Mouse (Mus musculus): ENCODE measurements around the gene Olfr354. TPM values are rescaled to one million over a fixed set of nuclear protein-coding genes. Genes with fewer than 3 reads are reported as not detected.

Gene Olfr354
- not detected for total RNA-seq (2021)
- long read RNA-seq, experiment 1, result 0 reads
- long read RNA-seq, experiment 2, result 0 reads

DNA sequence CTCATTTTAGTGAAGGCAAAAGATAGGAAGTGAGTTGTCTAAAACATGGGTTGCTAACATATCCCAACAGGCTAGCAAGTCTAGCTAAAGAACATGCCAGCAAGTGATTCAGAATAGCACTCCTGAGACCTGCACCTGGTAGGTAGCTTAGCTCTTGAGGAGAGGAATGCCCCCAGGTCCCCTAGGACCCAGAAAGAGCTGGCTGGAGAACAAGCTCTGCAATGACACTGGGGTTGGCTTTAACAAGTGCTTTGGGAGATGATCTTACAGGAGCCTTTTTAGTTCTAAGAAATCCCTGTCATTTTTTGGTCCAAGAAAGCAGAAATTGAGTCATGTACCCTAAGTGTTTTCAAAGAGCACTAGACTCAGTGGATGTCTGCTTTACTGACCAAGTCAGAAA is at the start of gene Olfr354:
Olfr354 (plus strand) TSS at position 301 of the 400 bp plus-strand sequence.
- no peak for DNase-seq
- intact Hi-C loops (cut with DNase I), result no loop called here

DNA sequence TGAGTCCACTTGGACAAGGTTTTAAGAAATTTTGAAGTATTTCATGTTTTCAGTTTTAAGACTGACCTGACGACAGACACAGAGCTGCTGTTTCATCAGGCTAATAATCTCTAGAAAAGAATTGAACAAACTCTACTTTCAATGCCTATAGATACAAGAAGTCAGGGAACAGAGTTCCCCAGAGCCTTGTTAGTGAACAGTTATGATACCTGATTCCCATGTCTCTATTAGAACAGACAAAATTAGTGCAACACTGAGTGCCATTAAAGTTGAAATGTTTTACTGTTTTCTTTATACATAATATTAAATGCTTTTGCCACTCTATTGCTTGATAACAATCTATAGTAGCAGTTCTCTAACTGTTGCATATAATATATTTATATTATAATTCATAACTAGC is 42.9 kb upstream of the Olfr354 start, which contains the start of gene Olfr351:
Olfr351 (minus strand) TSS at position 101 of the 400 bp plus-strand sequence.
- DNase-seq, result no peak
- intact Hi-C loops (cut with DNase I), result no loop called here

DNA sequence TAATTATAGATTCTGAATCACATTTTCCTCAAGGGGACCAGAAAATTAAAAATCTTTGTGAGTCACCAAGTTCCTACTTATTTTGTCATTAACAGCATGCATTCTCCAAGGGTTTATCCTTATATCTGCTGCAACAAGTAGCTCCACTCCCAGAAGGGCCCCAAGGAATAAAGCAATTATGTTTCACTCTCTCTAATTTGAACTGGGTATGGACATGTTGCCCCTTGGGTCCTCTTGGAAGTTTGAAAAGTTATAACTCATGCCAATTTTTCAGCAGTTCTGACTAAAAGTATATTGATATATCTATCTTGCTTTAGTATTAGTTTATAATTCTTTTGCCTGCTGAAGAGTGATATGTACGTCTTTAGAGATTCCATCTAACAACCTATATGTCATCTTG is 37.3 kb upstream of the Olfr354 start, which contains the start of gene Olfr352:
Olfr352 (plus strand) TSS at position 301 of the 400 bp plus-strand sequence.
- DNase-seq, result no peak
- intact Hi-C loops (cut with DNase I), result no loop called here

DNA sequence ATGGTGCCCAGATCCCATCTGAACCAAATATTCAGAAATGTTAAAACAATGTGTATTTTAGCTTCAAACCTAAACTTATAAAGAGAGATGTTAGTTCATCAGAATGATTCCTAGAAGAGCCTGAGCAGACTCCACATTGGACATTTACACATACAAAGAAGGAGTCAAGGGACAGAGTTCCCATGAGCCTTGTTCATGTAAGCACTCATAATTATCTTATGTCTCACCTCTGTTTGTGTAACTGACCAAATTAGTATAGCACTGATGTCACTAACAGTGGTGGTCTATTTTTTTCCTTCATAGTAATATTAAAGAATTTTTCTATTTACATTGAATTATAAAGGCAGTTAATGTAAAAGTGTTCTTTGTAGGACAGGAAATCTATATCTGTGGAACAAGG is 12.6 kb upstream of the Olfr354 start, which contains the start of gene Olfr353:
Olfr353 (minus strand) TSS at position 101 of the 400 bp plus-strand sequence.
- intact Hi-C loops (cut with DNase I), result no loop called here
- no peak for DNase-seq

DNA sequence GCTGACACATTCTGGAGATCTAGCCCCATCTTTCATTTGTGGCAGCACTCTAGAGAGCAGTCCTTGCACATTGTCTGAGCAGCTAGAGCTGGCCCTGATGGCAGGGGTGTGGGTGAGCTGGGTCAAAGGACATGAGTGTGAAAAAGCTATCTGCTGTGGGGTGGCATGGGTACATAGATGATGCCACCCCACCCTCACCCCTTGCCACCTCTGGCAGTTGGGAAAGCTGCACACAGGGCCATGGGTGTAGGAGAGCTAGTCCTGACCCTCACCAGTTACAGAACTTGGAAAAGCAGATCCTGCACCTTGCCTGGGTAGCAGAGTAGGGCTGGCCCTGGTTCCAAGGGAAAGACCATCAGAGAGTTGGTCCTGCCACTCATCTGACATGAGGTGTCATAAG is 8.4 kb upstream of the Olfr354 start:
- DNase-seq, result no peak
- intact Hi-C loops (cut with DNase I), result no loop called here

DNA sequence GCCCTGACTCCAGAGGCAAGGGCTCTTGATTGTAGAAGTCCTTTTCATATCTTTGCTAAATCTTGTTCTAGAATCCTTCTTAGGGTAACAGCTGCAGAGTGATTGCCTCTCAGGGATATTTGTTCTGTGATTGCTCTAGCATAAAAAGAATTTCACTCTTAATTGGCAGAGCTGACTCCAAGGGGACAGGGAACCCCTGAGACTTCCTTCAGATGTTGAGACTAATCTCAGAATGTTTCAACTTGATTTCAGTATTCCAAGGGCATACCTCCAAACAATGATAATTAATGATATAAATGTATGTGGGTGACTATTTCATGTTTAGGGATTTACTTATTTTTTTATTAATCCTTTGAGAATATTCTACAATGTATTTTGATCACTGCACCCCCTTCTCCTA is 23.3 kb downstream of the Olfr354 start, which contains the start of gene Olfr355:
Olfr355 (minus strand) TSS at position 101 of the 400 bp plus-strand sequence.
- DNase-seq, result no peak
- intact Hi-C loops (cut with DNase I), result no loop called here

DNA sequence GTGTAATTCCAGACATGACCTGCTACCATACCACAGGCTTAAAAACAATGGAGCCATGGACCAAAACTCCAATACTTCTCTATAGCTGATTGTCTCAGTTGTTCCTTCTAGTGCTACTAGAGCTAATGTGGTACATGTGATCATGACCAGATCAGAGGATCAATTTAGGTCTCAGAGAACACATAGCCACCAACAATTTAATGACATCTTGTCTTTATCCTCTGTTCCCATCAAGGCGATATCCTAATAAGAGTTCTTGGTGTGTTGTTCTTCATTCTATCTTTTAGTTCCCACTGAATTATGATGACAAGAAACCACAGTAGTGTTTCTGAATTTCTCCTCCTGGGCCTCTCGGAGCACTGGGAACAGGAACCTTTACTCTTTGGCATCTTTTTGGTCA is 31.3 kb downstream of the Olfr354 start, which contains the start of gene Olfr356:
Olfr356 (plus strand) TSS at position 301 of the 400 bp plus-strand sequence.
- intact Hi-C loops (cut with DNase I), result no loop called here
- no peak for DNase-seq

Other genes starting within 250 kb of the Olfr354 start
- gene Olfr346, start 219.9 kb upstream of the Olfr354 start, total RNA-seq (2021), result not detected
- not detected for gene Olfr347, start 173.8 kb upstream of the Olfr354 start, total RNA-seq (2021)
- gene Olfr348, start 121.4 kb upstream of the Olfr354 start, total RNA-seq (2021), result not detected
- not detected for gene Olfr50, start 115.1 kb upstream of the Olfr354 start, total RNA-seq (2021)
- not detected for gene Olfr3, start 88.6 kb upstream of the Olfr354 start, total RNA-seq (2021)
- not detected for gene Olfr350, start 59.4 kb upstream of the Olfr354 start, total RNA-seq (2021)
- not detected for gene Olfr351, start 43.0 kb upstream of the Olfr354 start, total RNA-seq (2021)
- not detected for gene Olfr352, start 37.2 kb upstream of the Olfr354 start, total RNA-seq (2021)
- gene Olfr353, start 12.7 kb upstream of the Olfr354 start, total RNA-seq (2021), result not detected
- gene Olfr355, start 23.2 kb downstream of the Olfr354 start, total RNA-seq (2021), result not detected
- not detected for gene Olfr356, start 31.4 kb downstream of the Olfr354 start, total RNA-seq (2021)
- not detected for gene Olfr357, start 88.1 kb downstream of the Olfr354 start, total RNA-seq (2021)
- gene Olfr358, start 103.7 kb downstream of the Olfr354 start, total RNA-seq (2021), result not detected
- not detected for gene Olfr360, start 160.1 kb downstream of the Olfr354 start, total RNA-seq (2021)
- gene Olfr361, start 183.6 kb downstream of the Olfr354 start, total RNA-seq (2021), result not detected
- not detected for gene Olfr362, start 212.2 kb downstream of the Olfr354 start, total RNA-seq (2021)
- gene Olfr364-ps1, start 233.6 kb downstream of the Olfr354 start, total RNA-seq (2021), result not detected